Mouse (Mus musculus): ENCODE results near the gene Gas2l3. TPM values are rescaled to one million over a fixed set of nuclear protein-coding genes. Genes with fewer than 3 reads are reported as not detected.

Gas2l3 gene
- total RNA-seq, 2 experiments from 2014 or later, result 2.3 to 2.5 TPM

DNA sequence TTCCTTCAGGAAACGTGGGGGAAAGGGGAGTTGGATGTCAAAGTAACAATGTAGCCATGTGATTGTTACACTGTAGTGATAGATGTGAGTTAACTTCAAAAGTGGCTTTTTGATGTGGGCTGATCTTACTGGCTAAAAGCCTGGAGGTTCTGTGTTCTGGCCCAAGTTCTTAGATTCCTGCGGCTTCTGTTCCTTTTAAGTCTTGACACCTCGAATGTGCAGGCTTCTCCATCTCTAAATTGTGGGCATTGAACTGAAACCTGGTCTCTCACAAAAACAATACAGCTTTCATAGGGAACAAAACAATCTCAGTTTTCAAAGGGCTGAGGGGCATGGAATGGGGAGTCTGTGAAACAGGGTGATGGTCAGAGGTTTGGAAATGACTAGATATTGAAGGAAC, 614 bp upstream of the Gas2l3 start:
- no peak for DNase-seq (ENCODE audit: low spot score in 2 of 2)

DNA sequence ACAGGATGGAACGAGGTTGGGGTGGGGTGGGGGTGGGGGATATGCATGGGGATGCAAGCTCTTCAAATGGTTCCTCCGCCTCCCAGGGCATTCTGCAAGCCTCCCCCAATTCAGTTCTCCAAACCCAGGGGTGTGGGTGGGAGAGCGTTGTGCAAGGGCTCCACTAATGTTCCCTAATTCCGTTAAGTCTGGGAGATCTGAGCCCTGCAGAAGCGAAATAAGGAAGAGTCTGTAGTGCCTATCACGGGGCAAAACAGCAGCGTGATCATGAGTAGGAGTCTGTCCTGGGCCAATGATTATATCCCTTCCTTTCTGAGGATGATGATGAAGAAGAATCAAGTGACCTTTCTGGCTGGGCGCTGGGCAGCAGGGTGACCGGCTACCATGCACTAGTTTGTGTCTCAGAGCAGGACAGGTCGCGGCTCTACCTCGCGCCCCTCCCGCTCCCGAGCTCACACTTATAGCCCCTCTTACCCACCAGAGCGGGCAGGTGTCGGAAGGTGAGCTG, 598 bp downstream of the Gas2l3 start:
- peak in 1 of 2 experiments; percentile 5 for DNase-seq (ENCODE audit: low spot score in 2 of 2)

DNA sequence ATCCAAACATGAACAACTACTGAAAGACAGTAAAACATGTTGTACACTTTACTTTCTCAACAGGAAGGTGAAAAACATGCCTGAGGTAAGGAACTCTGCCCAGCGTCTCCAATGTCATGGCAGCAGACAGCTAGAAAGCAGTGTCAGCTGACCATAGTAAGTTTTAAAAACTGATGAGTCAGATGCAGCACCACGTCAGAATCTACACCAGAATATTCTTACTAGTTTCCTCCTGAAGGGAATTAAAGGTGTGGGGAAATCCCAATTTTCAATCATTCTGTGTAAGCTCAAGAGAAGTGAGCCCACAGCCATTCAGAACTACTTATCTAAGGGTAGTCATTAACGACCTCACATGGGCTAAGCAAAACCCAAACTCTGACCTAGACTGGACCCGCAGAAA, 1.1 kb downstream of the Gas2l3 start:
- DNase-seq (ENCODE audit: low spot score in 2 of 2), result no peak

DNA sequence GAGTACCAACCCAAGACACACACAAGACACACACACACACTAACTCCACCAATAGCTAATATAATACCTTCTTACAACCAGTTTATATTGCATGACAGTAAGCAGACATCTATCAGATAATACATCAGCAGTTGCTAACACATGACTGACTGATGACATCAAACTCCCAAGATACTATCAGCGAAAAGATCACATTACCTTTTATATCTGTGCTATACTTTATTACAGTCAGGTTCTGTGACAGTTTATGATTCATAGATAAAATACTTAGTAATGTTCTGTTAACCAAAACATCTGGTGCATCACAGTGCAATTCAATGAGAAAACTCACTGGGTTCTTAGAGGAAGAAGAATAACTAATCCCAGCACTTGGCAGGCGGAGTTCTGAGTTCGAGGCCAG, 1.8 kb downstream of the Gas2l3 start:
- DNase-seq (ENCODE audit: low spot score in 2 of 2), result no peak

DNA sequence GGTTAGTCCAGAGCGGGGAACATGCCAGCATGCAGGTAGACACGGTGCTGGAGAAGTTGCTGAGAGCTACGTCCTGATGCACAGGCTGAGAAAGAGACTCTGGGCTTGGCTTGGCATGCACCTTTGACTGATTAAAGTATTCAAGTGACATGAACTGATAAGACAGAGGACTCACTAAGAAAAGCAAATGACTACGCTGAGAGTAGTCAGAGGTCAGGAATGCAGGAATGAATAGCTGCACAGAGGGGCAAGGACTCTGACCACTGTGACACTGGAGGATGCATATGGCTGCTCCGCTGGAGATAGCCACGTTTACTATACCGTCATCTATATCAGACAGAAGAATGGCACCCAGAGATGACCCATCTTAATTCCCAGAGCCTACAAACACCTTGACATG, 4.4 kb downstream of the Gas2l3 start:
- no peak for DNase-seq (ENCODE audit: low spot score in 2 of 2)

DNA sequence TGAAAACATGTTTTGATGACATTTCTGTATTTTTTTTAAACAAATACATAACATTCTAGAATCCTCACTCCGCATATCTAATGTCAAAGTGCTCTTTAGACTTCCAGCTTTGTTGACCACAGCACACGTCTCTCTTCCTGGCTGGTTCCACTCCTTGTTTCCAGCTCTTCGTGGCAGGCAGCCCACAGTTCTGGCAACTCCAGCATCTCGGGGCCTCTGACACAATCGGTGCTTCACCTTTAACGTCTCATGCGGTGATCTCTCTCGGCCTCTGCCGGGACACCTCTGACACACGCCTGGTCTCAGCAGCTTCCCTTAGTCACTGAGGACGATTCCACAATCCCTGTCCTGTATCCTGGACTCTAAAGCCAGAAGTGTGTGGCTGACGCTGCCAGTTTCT, 5.8 kb downstream of the Gas2l3 start:
- DNase-seq (ENCODE audit: low spot score in 2 of 2), result no peak

DNA sequence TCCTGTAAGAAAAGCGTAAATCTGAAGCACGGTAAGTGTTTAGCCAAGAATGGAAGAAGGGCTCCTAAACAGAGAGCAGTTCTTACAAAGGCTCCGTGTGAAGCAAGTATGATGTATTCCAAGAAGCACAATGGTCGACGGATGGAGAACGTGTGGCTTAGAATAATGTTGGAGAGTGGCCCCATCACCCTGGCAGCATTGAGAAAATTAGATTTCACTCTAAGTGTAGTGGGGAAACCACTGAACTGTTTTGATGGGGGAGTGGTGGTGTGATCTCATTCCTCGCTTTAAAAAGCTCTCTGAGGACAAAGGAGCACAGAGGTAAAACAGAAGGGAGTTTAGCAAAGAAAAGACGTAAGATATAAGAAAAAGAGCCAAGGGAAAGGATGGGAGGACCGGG, 6.3 kb downstream of the Gas2l3 start:
- no peak for DNase-seq (ENCODE audit: low spot score in 2 of 2)

DNA sequence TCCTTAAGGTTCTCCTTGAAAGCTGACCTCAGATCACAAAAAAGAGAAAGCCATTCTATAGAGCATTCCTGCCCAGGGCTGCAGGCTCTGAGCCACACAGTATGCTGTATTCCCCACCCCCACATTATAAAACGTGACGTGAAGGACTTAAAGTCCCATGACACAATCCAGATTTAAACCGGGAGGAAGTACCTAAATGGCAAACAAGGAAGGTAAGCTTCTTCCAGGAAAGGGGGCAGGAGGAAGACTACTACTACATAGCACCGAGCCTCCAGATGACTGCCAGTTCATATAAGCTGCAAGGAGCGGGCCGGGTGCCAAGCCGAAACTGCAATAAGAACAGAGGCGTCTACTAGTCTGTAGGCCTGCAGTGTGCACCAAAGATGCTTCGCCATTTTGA, 7.8 kb downstream of the Gas2l3 start:
- no peak for DNase-seq (ENCODE audit: low spot score in 2 of 2)

DNA sequence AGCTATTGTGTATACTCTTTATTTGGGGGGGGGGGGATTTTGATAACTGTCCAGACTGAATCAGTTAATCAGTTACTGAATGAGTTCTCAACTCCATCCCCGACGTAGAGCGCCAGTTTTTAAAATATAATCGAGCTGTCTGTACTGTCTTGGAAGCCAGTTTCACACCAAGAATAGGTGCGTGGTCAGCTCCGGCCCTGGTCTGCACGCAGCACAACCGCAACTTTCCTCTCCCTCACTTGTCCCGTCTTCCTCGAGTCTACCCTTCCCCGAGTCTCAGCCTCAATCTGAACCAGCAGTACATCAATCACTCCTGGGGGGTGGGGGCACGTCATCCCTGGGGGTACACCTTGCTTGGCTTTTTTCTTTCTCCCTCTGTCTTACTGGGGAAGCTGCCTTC, 8.4 kb downstream of the Gas2l3 start:
- no peak for DNase-seq (ENCODE audit: low spot score in 2 of 2)

DNA sequence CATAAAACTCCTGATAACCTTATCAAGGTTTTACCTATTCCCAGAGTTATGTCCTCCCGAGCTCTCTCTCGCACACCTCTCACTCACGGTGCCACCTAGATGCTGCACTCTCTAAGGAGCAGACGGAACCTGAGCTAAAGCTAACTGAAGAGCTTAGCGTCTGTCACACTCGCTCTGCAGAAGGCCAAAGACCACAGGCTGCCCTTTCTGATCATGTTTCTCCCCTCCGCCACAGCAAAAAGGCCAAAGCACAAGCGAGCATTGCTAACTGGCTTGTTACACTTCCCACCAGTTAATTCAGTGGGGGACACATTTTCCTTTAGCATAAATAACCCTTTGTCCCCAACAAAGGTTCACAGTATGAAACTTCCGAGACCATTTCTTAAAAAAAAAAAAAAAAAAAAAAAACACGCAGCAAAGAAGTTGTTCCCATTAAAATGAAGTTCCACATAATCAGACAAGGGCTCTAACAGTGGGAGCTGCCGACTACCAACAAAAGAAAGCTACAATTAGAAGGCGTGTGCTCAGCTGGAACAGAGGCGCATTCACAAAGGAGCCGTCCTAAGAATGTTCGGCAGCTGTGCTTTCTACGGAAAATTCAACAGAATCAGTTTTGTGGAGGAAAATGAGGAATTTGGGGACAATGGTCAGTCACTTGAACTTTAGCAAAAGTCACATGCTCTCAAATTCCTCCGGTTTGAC, 9.1 kb downstream of the Gas2l3 start:
- no peak for DNase-seq (ENCODE audit: low spot score in 2 of 2)

DNA sequence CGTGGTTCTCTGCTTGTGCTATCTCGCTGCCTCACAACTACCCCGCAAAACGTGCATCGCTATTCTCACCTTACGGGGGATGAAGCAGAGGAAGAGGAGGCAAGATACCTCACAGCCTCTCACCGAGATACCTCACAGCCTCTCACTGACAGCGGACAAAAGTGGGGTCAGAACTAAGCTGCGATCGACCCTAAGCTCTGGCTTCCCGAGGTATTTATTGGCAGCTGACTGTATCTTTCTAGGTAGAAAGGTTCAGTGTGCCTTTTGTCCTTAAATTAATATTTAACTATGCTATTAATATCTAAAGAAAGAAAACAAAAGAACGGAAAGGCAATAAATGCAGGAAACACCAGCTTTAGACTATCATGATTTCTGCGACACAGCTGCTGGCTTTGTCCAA, 11.0 kb downstream of the Gas2l3 start:
- DNase-seq (ENCODE audit: low spot score in 2 of 2), result no peak

DNA sequence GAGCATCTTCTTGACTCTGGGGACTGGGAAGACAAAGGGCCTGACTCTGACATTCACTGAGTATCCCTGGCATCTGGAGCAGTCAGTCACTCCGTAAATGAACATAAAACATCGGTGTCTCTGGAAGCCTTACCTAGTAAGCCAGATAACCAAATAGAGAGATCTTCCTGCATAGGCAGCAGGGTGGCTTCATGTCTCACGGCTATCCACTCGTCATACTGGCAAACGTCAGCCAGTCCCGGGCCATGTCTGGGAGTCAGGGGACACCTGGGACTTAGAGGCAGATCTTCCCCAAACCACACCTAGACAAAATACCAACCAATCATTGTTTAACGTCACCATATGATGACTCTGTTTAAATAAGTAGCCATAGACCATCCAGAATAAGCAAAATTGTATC, 13.0 kb downstream of the Gas2l3 start:
- DNase-seq (ENCODE audit: low spot score in 2 of 2), result no peak

DNA sequence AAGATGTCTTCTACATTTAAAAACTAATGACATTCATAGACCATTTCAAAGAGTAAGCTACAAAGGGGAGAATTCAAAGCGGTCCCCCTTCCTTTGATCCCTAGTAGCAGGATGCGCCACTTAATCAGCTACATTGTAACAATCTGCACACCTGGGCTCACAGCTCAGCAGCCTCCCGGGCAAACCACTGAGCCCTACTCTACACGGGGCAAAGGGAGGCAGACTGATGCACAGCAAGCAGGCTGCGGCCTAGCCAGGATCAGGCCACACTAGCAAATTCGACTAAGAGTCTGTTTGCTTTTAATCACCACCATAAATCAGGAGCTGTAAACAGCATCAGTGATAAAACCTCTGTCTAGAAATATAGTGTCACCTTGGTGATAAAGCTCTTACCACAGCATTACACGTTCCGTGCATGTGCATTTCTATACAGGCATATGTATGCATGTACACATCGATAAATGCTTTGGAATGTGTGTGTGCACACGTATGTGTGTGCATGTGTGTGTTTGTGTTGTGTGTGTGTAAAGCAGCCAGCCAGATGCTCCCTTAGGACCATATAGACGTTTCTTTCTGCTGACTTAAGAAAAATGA, 18.9 kb downstream of the Gas2l3 start:
- no peak for DNase-seq (ENCODE audit: low spot score in 2 of 2)

DNA sequence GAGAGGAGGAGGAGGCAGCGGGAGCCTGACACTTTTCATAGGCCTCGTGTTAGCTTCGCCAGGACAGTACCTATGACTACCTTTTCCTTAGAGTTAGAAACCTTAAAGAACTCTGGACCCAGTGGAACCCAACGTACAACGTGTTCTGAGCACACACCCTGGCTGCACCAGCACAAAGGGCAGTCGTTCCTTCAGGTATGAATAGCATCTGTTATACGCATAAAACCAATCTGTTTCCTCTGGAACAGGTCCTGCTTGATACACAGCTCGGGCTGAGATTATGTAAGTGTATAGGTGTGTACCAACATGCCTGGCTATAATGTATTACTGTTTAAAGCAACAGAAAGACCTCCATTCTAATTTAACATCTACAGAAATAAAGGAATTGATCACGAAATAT, 19.6 kb downstream of the Gas2l3 start:
- no peak for DNase-seq (ENCODE audit: low spot score in 2 of 2)

DNA sequence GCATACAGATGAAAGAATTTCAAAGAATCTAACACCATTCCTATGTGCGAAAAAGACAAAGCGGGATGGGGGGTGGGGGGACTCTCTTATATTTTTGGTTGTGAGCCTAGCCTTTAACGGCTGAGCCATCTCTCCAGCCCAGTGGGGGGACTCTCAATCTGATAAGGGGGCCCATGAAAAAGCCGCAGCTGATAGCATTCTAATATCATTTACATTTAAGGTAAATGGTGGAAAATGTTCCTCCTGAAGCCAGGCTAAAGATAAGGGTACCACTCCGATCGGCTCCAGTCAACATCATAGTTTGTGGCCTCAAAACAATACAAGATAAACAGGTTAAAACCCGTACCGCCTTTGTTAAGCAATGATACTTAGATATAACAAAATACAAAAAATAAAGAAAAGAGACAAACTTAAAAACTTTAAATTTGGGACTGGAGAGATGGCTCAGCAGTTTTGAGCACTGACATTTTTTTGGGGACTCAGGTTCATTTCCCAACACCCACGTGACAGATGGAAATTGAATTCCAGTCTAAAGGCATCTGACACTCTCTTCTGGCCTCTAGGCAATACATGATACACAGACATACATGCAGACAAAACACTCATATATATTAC, 20.5 kb downstream of the Gas2l3 start:
- no peak for DNase-seq (ENCODE audit: low spot score in 2 of 2)

DNA sequence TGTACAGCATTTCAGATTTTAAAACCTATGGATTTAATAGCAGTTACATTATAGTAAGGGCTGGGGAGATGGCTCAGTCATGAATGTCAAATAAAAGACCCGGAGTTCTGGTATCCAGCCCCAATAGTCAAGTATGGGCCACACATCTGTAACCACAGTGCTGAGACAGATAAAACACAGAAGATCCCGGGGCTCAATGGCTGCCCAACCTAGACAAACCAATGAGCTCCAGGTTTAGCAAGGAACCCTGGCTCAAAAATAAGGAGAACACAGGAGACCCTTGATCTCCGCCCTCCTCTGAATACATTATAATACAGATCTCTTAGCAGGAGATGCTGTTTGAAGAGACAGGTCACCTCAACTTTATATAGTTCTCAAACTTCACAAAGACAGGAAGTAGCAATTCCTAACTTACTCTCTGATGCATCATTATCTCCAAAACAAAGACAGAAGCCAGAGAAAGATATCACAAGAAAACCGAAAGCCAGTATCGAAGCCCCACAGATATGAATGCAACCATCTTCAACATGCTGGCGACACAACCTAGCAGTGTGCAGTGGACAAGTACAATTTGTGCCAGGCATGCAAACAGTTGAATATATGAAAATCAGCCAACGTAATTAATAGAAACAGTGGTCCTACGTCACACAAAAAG, 21.1 kb downstream of the Gas2l3 start:
- no peak for DNase-seq (ENCODE audit: low spot score in 2 of 2)

DNA sequence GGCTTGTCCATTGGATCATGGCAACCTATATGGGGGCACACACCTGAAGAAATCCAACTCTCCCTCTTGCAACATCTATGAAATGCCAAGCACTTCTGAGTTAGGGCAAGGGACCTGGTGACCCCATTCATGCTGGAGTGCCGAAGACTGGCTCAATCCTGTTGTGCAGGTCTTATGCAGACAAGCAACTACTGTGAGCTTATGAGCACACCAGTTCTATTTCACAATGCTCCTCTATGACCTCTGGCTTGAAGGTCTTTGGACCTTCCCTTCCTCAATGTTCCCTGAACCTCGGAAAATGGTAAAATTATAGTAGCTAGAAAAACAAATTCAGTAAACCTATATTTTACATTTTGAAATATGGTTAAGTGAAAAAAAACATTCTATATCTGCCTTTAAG, 25.8 kb downstream of the Gas2l3 start:
- DNase-seq (ENCODE audit: low spot score in 2 of 2), result no peak

DNA sequence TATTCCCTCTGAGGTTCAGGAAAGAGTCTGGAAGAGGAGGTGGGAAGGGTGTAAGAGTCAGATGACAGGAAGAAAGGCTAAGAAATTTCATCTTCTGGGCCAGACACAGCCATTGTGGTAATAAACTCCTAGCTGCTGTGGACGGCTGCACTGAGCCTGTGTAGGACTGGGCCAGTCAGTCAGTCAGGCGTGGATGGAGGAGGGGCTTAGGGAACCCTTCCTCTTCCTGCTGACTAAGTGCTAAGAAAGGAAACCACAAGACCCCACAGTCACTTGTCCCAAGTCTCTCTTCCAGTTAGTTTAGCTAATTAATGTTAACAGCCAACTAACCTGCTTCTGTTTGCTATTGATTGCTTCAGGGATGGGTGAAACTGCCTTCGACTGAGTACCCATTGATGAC, 28.3 kb downstream of the Gas2l3 start:
- DNase-seq (ENCODE audit: low spot score in 2 of 2), result no peak

DNA sequence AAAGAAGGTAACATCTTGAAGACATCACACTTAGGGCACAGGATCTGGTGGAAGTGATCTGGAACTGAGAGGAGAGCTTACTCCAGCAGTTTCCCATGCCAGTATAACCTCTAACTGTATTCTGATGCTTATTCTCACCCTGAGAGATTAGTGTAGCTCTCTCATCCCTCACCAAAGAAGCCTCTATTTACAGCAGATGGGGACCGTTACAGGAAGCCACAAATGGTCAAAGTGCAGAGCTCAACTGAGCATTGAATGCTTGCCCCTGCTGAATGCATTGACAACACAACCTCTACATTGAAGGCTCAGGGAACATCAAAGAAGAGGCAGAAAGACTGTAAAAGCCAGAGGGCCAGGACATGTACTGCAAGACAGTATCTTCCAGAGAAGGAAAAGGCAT, 36.2 kb downstream of the Gas2l3 start:
- no peak for DNase-seq (ENCODE audit: low spot score in 2 of 2)

DNA sequence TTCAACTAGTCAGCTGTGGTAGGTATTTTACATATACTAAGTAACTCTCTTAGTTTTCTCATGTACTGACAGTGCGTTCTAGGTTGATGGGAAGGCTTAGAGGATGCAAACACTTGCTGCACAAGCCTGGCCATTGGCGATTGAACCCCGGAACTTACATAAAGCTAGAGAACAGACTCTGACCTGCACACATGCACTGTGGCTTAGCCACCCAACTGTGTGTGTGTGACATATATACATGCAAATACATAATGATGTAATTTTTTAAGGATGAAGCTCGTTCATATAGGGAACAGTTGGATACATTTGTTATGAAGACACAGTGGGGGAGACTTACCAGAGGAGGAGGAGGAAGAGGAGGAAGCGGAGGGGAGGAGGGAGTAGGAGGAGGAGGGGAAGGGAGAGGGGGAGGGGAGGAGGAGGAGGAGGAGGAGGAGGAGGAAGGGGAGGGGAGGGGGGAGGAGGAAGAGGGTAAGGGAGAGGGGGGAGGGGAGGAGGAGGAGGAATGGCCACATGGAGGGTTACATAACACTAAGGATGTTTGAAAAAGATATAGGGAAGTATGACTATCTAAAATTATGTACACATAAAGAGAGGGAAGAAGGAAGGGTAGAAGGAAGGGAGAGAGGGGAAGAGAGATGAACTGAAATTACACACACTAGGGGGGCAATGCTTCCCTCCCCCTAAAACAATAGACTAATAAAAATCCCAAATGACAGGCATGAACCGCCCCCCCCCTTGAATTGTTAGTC, 36.9 kb downstream of the Gas2l3 start:
- no peak for DNase-seq (ENCODE audit: low spot score in 2 of 2)

DNA sequence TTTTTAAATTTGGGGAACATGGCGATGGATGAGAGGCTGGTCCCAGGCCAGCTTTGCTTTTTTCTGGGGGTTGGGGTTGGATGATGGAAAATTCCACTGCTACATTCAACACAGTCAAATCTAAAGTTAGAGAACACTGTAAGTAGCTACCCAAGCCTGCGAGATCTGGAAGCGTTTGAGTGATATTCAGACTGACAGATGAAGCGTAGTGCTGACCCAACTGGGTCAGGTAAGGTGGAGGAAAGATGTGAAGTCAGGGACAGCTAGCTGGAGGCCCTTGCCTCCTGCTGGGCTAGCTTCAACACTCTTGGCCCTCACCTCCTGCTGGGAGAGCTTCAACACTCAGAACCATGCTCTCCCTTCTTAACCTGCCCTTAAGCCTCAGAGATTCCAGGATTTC, 38.8 kb downstream of the Gas2l3 start:
- DNase-seq (ENCODE audit: low spot score in 2 of 2), result no peak
